Mouse (Mus musculus) hindbrain, embryonic 16.5 days (tissue): ENCODE results near the gene Nrxn3. TPM values are rescaled to one million over a fixed set of nuclear protein-coding genes. Genes with fewer than 3 reads are reported as not detected.

Source experiments
- ATAC-seq: fragments of 200-750 bp; cut with Nextera tagmentation; 2 replicates; pipeline ENCODE4 v1.8.0; 2017; ENCODE audit warnings: moderate TSS enrichment, moderate library complexity
- H3K27ac ChIP-seq: fragments of 300-500 bp; sonication (generic); 2 replicates; pipeline ENCODE4 v1.5.1; 2014; ENCODE audit warnings: low read depth, mild to moderate bottlenecking, control low read depth, low read length, moderate library complexity
- H3K27me3 ChIP-seq: fragments of 300-500 bp; sonication (generic); replicated peaks from 2 replicates; pipeline ENCODE4 v1.6.1; 2014; ENCODE audit warnings: low read length; ENCODE audit not compliant: control insufficient read depth, insufficient read depth
- H3K36me3 ChIP-seq: fragments of 300-500 bp; sonication (generic); 2 replicates; pipeline ENCODE4 v1.6.1; 2014; ENCODE audit warnings: mild to moderate bottlenecking, low read length, moderate library complexity, mixed read lengths; ENCODE audit not compliant: control insufficient read depth, insufficient read depth
- H3K4me1 ChIP-seq: fragments of 300-500 bp; sonication (generic); 2 replicates; pipeline ENCODE4 v1.6.1; 2014; ENCODE audit warnings: low read depth, low read length; ENCODE audit not compliant: control insufficient read depth, insufficient read depth
- H3K4me2 ChIP-seq: fragments of 300-500 bp; sonication (generic); 2 replicates; pipeline ENCODE4 v1.6.1; 2014; ENCODE audit warnings: mild to moderate bottlenecking, low read length, control low read depth, moderate library complexity
- H3K4me3 ChIP-seq: fragments of 300-500 bp; sonication (generic); 2 replicates; pipeline ENCODE4 v1.5.1; 2014; ENCODE audit warnings: mild to moderate bottlenecking, low read length, control low read depth, moderate library complexity
- H3K9ac ChIP-seq: fragments of 300-500 bp; sonication (generic); 2 replicates; pipeline ENCODE4 v1.6.1; 2014; ENCODE audit warnings: low read depth, mild to moderate bottlenecking, control low read depth, low read length, moderate library complexity
- H3K9me3 ChIP-seq: fragments of 300-500 bp; sonication (generic); 2 replicates; pipeline ENCODE4 v1.6.1; 2014; ENCODE audit warnings: mild to moderate bottlenecking, low read length, moderate library complexity; ENCODE audit not compliant: control insufficient read depth
- WGBS: fragments of 180-500 bp; shearing (Covaris S2); extraction: QIAGEN DNeasy Blood & Tissue Kit; methylation state at CpG from one replicate; pipeline ENCODE4 v1.1.7; 2014; 5-methylcytosine and 5-hydroxymethylcytosine counted together
- polyA plus RNA-seq: library from polyadenylated mRNA; unstranded; fragments of >200 nt; fragmentation: Nextera tagmentation; extraction: Ambion mirVana; gene quantifications from 2 replicates; pipeline ENCODE4 v1.2.1, GENCODE M21; 2015

Nrxn3 gene
- polyA plus RNA-seq, 1 experiment from 2014 or later, result 99.6 TPM

DNA sequence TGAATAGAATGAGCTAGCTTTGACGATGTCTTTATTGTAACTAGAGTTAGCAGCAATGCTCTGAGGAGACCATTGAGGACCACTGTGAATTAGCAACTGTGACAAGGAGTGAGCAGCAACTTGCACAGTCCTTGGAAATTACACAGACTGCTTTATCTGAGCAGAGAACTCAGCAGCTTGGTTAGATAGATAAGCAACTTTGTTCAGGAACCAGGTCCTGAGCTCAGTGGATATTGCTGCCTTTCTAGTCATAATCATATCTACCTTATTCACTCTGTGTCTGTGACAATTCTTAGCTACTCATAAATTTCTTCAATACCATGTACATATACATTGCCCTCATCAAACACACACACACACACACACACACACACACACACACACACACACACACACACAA is 70.6 kb downstream of the Nrxn3 start:
- 74% methylated on average over 1 of the region's 1 CpGs for whole genome bisulfite sequencing
- Histone ChIP-seq H3K27ac (no peak overlapping the region), H3K36me3 (0 out of 2 replicates have a peak, but pooled peaks cover 4% of the 10 kb centered on the region), H3K4me2 (no peak overlapping the region), H3K9ac (no peak overlapping the region), H3K4me1 (no peaks in the 10 kb centered on the region), H3K4me3 (no peak overlapping the region), H3K27me3 (no peaks in the 10 kb centered on the region), H3K9me3 (no peaks in the 10 kb centered on the region)
- no peak for ATAC-seq

DNA sequence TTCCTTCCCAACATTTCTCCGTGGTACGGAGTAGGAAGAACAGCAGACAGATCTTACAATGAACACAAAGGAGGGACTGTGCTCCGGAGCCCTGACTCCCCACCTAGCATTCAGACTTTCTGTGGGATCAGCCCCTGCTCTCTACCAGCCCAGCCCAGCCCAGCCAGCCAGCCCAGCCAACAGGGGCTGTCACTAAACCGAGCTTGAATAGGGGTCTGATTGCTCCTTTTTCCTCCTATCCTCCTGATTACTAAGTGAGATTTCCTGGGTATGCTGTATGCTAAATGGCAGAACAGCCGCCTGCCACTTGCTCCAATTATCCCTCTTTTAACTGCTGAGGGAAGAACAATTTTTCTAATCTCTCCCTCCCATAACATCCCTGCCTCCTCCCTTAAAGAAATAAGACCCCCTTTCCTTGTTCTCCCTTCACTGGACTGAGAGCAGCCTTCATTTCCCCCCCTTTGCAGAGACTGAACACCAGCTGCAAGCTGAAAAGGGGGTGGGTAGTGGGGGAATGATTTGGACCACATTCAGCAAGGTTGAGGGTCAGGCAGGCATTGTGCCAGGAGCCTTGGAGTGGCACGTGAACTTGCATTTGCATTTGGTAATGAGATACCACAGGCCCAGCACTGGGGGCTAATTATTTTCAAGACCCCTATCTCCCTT is 78.4 kb downstream of the Nrxn3 start:
- H3K9me3 ChIP-seq, result no peaks in the 10 kb centered on the region
- peak; percentile 91 for ATAC-seq
- H3K36me3 ChIP-seq, result no peaks in the 10 kb centered on the region
- H3K27me3 ChIP-seq, result no peaks in the 10 kb centered on the region
- no peak overlapping the region for H3K9ac ChIP-seq
- peak overlapping the region; percentile 40 for H3K27ac ChIP-seq
- H3K4me3 ChIP-seq, result no peak overlapping the region
- 0 out of 2 replicates have a peak overlapping the region, but pooled peaks have one; percentile 2 for H3K4me2 ChIP-seq
- peaks cover 5% of the 10 kb centered on the region; the same call in 1 of the 2 replicates for H3K4me1 ChIP-seq
- 8% methylated on average over 6 of the region's 6 CpGs for whole genome bisulfite sequencing

DNA sequence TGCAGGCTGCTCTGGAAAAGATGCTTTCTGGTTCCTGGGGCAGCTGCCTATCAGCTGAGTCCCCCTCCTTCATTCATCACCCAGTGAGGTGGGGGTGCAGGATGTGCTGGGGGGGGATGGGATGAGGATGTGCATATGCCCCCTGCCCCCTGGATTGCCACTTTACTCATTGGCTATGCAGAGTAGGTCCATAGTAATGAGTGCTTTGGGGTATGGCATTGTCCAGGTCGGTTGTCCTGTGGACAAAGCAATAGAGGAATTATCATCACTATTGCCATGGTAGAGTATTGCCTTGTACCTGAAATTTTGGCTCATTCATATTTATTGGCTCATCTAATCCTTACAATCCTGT is 79.0 kb downstream of the Nrxn3 start:
- ATAC-seq, result no peak
- H3K27ac ChIP-seq, result no peak overlapping the region
- WGBS, result 13% methylated on average over 1 of the region's 1 CpGs

DNA sequence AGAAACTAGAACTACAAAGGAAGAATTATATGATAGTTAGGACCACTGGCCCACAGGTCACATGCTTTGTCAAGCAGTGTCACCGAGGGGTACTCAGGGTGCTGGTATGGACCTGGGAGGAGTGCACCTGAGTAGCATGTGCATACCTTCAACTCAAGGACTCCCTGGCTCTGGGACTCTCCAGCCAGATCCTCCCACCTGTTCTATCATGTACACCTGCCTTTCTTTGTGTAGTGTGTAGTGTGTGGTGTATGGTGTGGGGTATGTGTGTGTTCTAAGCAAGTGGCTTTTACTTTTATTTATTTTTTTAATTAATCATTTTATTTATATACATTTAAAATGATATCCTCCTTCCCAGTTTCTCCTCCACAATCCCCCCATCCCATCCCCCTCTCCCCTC is 86.3 kb downstream of the Nrxn3 start:
- no peaks in the 10 kb centered on the region for H3K4me1 ChIP-seq

More for the DNA sequence above, 79.0 kb downstream of the Nrxn3 start:
- no peaks in the 10 kb centered on the region for H3K36me3 ChIP-seq
- peaks cover 5% of the 10 kb centered on the region; the same call in 1 of the 2 replicates for H3K4me1 ChIP-seq
- H3K9me3 ChIP-seq, result no peaks in the 10 kb centered on the region
- no peaks in the 10 kb centered on the region for H3K27me3 ChIP-seq
- H3K9ac ChIP-seq, result no peak overlapping the region
- no peak overlapping the region for H3K4me3 ChIP-seq
- no peak overlapping the region for H3K4me2 ChIP-seq

DNA sequence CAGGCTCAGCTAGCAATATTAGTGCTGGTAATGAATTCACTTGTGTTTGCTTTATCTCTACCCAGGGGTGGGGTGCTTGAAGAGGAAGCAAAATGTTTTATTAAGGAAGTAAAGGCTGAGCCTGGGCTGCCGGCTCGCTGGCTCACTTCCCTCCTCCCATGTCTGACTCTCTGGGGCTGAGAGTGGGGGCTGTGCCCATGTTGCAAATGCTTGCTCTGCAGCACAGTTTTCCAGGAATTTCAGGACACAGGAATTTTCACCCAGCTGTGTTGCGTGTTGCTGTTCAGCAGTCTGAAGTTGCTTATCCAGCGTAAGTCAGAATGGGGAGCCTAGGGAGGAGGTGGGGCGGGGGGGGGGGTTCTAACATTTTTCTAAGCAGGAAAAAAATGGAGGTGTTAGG is 89.5 kb downstream of the Nrxn3 start:
- Histone ChIP-seq H3K9me3 (no peaks in the 10 kb centered on the region), H3K4me1 (no peaks in the 10 kb centered on the region), H3K27ac (no peak overlapping the region), H3K9ac (no peak overlapping the region), H3K27me3 (no peaks in the 10 kb centered on the region), H3K4me3 (no peak overlapping the region), H3K4me2 (no peak overlapping the region), H3K36me3 (no peaks in the 10 kb centered on the region)
- 45% methylated on average over 5 of the region's 5 CpGs for WGBS
- ATAC-seq, result peak; percentile 40

More for the DNA sequence above, 86.3 kb downstream of the Nrxn3 start:
- Histone ChIP-seq H3K27ac (no peak overlapping the region), H3K36me3 (no peaks in the 10 kb centered on the region), H3K4me3 (no peak overlapping the region), H3K27me3 (no peaks in the 10 kb centered on the region), H3K4me2 (no peak overlapping the region), H3K9me3 (no peaks in the 10 kb centered on the region), H3K9ac (no peak overlapping the region)
- peak; percentile 54 for ATAC-seq
- 92% methylated on average over 1 of the region's 1 CpGs for WGBS

DNA sequence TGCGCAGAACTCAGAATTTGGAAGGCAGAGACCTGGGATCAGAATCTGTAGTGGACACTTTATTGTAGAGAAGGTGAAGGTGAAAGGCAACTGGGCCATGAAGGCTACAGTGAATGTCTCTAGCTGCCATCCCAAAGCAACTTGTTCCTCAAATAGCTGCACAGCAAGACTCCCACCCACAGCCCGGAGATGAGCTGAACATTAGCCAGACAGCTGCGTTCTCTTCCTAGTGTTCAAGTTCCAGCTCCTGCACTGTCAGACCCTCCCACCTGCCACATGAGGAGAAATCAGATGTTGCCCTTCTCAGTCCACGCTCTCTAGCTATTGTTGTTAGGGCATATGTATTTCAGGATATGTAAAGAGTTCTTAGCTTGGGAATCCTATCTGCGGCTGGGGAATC is 94.2 kb downstream of the Nrxn3 start:
- no peak for ATAC-seq
- no peaks in the 10 kb centered on the region for H3K36me3 ChIP-seq

DNA sequence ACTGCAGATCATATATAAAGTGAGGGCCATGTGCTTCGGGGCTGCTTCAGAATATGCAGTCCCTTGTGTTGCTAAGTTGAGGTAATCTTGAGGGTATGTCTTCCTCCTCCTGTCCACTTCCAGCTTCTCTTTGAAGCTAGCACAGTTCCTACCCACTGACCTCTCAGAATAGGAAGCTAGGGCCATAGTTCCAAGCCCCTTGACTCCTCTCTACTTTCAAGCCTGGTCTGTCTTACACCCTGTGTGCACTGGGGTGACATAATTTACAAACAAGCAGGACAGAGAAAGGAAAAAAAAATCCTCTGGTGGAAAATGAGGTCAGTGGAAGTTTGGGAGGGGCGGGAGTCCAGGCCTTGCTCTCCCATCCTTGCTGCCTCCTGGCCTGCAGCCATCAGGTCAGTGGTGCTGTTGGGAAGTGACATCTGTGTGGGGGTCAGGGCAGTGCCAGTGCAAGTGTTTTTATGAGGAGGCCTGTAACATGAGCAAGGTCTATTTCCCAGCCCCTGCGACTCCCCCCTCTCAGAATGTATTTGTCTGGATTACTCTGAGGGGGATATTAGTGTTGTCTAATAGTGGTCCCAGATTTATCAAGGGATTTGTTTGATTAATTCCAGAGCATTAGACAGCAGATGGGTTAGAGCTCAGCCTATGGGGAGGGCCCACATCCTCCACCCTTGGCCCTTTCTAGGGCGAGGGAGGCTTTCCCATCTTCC is 96.1 kb downstream of the Nrxn3 start:
- no peak overlapping the region for H3K4me3 ChIP-seq
- H3K27ac ChIP-seq, result no peak overlapping the region
- H3K9ac ChIP-seq, result no peak overlapping the region
- H3K9me3 ChIP-seq, result no peaks in the 10 kb centered on the region
- WGBS, result 61% methylated on average over 4 of the region's 4 CpGs
- H3K36me3 ChIP-seq, result no peaks in the 10 kb centered on the region
- no peaks in the 10 kb centered on the region for H3K27me3 ChIP-seq
- peaks cover 5% of the 10 kb centered on the region; the same call in 1 of the 2 replicates for H3K4me1 ChIP-seq
- 0 out of 2 replicates have a peak, but pooled peaks have one; percentile 56 for ATAC-seq
- no peak overlapping the region for H3K4me2 ChIP-seq

More for the DNA sequence above, 94.2 kb downstream of the Nrxn3 start:
- Histone ChIP-seq H3K9ac (no peak overlapping the region), H3K27me3 (no peaks in the 10 kb centered on the region), H3K27ac (no peak overlapping the region), H3K4me3 (no peak overlapping the region), H3K4me2 (no peak overlapping the region), H3K9me3 (no peaks in the 10 kb centered on the region), H3K4me1 (peaks cover 5% of the 10 kb centered on the region; the same call in 1 of the 2 replicates)
- WGBS, result 81% methylated on average over 5 of the region's 5 CpGs

DNA sequence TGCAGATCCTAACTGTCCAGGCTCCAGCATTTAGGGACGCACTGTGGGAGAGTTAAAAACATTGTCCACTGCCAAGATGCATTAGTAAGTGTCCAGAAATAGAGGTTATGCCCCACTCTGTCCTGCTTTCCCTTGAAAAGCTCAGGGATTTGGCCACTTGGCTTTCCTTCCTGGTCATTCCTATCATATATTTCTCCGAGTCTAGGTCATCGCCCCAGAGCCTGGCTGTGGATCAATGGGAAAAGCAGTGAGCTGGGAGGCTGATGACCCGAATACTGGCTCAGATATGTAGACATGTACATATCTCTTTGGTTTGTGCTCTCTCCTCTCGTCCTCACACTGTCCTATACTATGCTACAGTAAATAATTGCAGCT is 96.6 kb downstream of the Nrxn3 start:
- Histone ChIP-seq H3K4me3 (no peak overlapping the region), H3K9ac (no peak overlapping the region), H3K27me3 (no peaks in the 10 kb centered on the region), H3K27ac (no peak overlapping the region), H3K36me3 (no peaks in the 10 kb centered on the region), H3K4me2 (no peak overlapping the region), H3K9me3 (no peaks in the 10 kb centered on the region), H3K4me1 (peaks cover 5% of the 10 kb centered on the region; the same call in 1 of the 2 replicates)
- ATAC-seq, result no peak
- WGBS, result 65% methylated on average over 5 of the region's 5 CpGs

DNA sequence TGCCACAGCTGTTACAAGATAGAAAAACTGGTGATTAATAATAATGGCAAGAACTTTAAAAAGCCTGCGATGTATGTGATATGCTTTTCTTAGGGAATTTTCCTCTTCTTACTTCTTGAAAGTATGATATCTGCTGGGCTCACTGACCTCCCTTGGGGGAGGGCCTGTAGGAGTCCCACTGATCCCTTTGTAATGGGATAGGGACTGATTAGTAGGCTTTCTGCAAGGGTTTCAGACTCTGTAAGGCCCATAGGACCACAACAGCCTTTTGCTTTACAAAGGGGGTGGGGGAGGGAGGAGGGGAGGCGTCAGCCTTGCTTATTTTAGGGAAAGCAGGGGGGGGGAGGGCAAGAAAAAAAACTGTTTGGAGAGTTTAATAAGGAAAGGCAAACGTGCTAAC is 97.5 kb downstream of the Nrxn3 start:
- WGBS, result 15% methylated on average over 3 of the region's 3 CpGs
- ATAC-seq, result no peak
- no peaks in the 10 kb centered on the region for H3K27me3 ChIP-seq

More for the DNA sequence above, 97.5 kb downstream of the Nrxn3 start:
- no peaks in the 10 kb centered on the region for H3K36me3 ChIP-seq
- H3K9me3 ChIP-seq, result no peaks in the 10 kb centered on the region
- peaks cover 5% of the 10 kb centered on the region; the same call in 1 of the 2 replicates for H3K4me1 ChIP-seq
- H3K27ac ChIP-seq, result no peak overlapping the region
- no peak overlapping the region for H3K9ac ChIP-seq
- no peak overlapping the region for H3K4me3 ChIP-seq
- no peak overlapping the region for H3K4me2 ChIP-seq
